Mouse (Mus musculus) left cerebral cortex, adult 18-20 months (tissue): ENCODE results near the gene Slc24a2. TPM values are rescaled to one million over a fixed set of nuclear protein-coding genes. Genes with fewer than 3 reads are reported as not detected.

Experiments
- DNase-seq, 2 experiments: peaks; one replicate each; pipeline ENCODE4 v3.0.0; 2021 to 2022; ENCODE audit warnings: low spot score in 2 of 2, mixed read lengths in 1 of 2
- long read RNA-seq, 2 experiments: library from polyadenylated mRNA; stranded (forward); transcript quantifications; one replicate each; pipeline ENCODE4 v2.0.0; 2021
- total RNA-seq, 2 experiments: library from RNA; stranded (reverse); gene quantifications; 2 replicates each; pipeline ENCODE4 v1.2.3; 2021

The Slc24a2 gene
- total RNA-seq, result 100 to 1,000 TPM; 291 to 329 TPM
- long read RNA-seq, experiment 1, full-length matches to known transcripts, result 6 of 61 reads
- long read RNA-seq, experiment 1, partial matches to known transcripts, result 1 of 61 reads
- long read RNA-seq, experiment 1, other reads (novel, unspliced or antisense), result 54 of 61 reads
- long read RNA-seq, experiment 2, full-length matches to known transcripts, result 4 of 54 reads
- long read RNA-seq, experiment 2, partial matches to known transcripts, result 0 of 54 reads
- long read RNA-seq, experiment 2, other reads (novel, unspliced or antisense), result 50 of 54 reads

DNA sequence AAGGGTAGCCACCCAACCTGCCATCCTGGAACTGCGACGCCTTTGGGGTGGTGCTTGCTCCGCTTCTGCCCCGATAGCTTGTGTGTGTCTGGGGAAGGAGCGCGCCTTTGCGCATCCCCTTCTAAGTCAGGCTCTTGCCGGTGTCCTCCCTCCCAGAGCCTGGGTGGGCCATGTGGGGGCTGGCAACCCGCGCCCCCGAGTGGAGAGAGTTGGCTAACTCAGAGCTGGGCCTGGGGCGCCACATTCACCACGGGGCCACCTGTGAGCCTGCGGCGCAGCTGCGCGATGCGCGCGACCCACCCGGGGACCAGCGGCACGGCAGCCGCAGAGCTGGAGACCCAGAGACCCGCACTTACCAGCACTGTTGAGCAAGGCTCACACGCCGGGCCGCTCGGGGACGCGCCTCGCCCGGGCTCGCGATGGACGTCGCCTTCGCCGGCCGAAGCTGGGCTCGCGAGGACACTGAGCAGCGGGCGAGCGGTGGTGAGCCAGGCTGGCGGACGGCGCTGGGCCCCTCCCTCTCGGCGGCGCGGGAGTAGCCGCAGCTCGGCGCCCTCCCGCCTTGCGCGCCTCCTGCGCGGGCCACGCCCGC lies at the start of gene Slc24a2:
TSS of gene Slc24a2 (minus strand) at position 518 of the 592 bp plus-strand sequence.
- DNase-seq, result peak; percentile 70 to 80

DNA sequence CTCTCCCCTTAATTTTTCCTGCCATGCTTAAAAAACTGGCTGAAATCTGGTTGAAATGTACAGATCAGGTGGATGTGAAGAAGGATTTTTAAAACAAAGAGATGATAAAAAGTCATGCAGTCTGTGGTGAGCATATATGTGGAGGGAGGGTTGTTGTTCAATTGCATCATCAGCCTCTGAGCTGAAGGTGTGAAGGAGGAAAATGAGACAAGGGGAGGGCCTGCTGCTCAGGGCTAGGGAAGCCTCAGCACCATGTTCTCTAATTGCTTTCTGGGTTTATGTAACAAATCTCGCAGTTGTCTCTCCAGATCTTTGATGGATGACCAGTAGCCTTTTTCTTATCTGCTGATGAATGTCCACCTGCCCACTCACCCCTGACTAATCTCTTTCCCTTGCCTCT lies 44.5 kb upstream of the Slc24a2 start:
- DNase-seq, result no peak

DNA sequence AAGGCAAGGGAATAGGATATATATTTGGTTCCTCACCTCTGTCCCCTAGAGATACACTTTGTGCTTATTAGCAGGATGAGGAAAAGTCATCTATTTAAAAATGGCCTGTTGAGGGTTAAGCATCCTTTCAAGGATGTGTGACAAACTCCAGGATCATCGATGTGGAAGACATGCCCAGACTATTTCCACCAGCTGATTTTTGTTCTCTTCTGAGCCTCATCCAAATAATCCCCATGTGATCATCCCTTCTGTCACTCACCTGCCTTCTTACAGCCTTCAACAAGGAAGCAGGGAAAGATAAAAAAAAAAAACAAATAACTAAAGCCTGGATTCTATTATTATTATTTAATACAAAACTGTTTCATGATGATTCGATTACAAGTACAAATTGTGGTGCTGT lies 44.0 kb upstream of the Slc24a2 start:
- no peak for DNase-seq

- peak; percentile 54 to 80 for DNase-seq
Measured at GRCm38 (mm10) chr4:87273476-87273875, 43.2 kb upstream of the Slc24a2 start.

GRCm38 (mm10) chr4:87229224-87229959 lies 885 bp downstream of the Slc24a2 start:
- DNase-seq, result peak; percentile 23 to 44

DNA sequence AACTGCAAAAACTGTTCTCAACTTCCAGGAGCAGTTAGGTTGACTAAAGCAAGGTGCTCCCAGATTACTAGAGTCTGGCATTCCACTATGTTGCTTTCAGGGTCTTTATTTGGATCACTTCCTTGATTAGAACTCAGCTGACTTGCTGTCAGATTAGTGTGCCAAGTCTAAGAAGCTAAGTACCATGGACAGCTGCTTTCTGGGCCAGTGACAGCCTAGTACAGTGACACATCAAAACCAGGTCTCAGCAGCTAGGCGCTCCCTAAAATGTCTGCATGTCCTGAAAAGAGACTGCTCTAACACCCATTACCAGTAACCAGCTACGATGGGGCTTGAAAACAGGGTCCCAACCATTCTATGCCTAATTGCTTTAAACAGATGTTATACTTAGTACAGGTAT lies 8.7 kb downstream of the Slc24a2 start:
- no peak for DNase-seq

- no peak for DNase-seq
Measured at GRCm38 (mm10) chr4:87218196-87218595, 12.1 kb downstream of the Slc24a2 start.

- no peak for DNase-seq
Measured at GRCm38 (mm10) chr4:87211344-87211978, 18.8 kb downstream of the Slc24a2 start.

DNA sequence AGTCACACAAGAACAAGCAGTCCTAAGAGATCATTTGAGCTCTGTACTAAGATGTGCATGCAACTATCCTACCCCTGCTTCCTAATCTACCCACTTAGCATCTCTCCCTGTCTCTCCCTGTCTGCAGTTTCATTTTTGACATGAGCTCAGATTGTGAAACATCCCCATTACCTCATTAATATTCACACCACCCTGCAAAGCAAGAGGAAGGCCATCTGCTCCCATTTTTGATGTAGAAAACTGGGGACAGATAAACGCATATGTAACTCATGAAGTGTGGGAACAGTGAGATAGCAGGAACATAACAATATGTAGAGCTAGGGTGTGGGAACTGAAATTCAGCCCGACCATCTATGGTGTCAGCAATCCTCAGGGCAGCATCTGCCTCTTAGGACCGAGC lies 19.7 kb downstream of the Slc24a2 start:
- DNase-seq, result no peak

DNA sequence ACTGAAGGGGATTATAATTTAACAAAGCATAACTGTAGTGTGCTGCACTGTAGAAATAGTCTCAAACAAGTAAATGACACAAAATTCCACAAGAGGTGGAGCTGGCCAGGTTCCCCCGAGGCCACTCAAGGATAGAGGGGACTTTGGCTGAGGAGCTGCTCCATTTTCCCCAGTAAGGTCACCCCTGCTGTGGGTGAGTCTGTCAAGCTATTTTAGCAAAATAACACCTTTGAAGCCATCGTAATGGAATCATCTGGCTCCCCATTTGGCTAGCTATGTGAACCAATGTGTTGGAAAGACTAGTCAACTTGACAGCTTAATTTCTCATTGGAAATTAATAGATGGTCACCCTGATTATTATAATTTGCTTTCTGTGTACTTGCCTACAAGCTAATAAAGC lies 28.2 kb downstream of the Slc24a2 start:
- DNase-seq, result no peak

DNA sequence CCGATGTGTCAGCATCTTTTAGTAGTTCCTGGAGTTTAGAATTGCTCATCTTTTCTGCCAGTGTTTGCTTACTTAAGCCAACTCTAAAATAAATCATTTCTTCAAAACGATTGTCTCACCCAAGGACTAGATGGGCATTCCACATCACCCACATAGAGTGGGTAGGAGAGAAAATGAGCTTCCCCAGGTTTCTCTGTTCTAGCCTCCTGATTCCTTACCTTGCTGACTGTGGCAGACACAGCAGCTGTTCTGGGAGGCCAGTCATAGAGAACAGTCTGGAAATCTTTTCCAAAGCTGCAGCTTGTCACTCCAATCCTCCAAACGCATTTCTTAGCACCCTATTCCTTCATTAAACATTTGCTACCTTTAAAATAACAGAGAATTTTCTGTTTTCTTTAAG lies 29.0 kb downstream of the Slc24a2 start:
- no peak for DNase-seq

DNA sequence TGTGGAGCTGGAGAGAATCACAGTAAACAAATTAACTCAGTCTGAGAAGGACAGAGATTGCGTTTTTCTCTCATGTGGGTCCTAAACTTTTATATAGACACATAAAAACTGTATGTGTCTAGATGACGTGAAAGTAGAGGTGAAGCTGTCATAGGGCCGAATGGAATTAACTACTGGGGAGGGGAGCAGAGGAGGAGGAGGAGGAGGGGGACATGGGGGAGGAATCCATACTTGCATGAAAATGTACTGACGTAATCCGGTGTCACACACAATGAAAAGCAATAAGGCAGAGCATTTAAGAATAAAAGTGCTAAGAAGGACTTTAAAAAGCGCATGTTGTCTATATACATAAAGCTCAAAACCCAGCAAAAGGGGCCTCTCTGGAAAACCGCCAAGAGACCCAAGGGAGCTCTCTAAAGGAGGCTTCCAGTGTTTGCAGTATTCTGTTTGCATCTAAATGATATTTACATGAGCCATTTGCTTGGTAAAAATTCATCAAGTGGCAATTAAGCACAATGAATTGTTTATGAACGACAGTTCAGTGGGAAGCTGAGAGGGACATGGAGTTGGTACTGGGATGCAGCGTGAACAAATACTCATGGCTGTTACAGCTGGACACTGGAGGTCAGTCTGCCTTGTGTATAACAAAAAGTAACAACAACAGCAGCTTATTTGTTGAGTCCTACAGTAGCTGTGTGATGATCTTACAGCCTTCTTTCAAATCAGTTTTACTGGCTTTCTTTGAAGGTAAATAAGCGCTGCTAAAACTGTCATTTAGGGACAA lies 45.9 kb downstream of the Slc24a2 start:
- DNase-seq, result no peak

DNA sequence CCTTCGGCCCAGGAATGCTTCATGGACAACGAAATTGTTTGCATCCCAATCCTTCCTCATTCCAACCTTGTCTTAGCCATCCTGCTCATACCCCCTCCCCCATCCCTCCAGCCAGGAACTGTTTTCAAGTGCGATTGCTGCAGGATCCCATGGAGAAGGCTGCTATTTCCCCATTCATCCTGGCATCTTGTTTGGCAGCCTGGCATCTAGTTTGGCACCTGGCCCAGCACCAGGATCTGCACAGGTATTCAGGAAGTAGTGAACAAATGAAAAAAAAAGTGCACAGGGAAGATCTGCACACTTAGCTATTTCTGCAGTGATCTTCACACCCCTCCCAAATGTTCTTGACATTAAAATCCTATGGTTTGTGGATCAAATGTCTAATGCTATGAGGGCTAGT lies 53.2 kb downstream of the Slc24a2 start:
- DNase-seq, result no peak

- no peak for DNase-seq
Measured at GRCm38 (mm10) chr4:87163945-87164344, 66.3 kb downstream of the Slc24a2 start.

GRCm38 (mm10) chr4:87158053-87158452 lies 72.2 kb downstream of the Slc24a2 start:
- no peak for DNase-seq

- DNase-seq, result peak; percentile 53 to 60
Measured at GRCm38 (mm10) chr4:87151990-87152389, 78.3 kb downstream of the Slc24a2 start.

- no peak for DNase-seq
Measured at GRCm38 (mm10) chr4:87149584-87149983, 80.7 kb downstream of the Slc24a2 start.

DNA sequence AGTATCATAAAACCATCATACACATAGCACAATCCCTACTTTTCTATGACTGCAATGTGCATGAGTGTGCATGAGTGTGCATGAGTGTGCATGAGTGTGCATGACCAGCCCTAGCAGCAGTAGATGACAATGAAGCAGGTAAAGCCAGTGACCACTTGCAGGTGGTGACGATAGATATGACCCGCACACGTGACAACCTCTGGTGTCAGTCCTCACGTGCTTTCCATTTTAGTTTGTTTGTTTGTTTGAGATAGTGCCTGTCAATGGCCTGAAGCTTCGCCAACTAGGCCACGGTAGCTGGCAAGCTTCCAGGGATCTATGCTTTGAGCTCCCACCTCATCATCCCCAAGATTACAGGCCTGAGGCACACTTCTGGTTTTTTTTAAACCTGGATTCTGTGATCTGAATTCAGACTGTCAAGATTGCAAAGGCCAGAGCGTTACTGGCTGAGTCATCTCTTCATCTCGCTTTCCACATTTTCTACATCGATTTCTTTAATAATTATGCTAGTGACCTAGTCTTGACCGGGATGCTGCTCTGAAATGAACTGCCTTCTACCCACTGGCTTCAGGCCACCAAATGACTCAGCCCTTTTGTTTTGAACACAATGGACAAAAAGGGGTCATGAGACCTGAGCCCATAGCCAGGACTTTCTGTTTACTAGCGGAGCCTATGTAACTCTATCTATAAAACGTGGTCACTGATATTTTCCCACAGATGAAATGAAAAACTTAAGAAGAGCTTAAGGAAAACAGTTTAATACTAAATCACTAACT lies 88.5 kb downstream of the Slc24a2 start:
- peak in 1 of 2 experiments; percentile 34 for DNase-seq

GRCm38 (mm10) chr4:87140901-87141300 lies 89.4 kb downstream of the Slc24a2 start:
- DNase-seq, result peak in 1 of 2 experiments; percentile 42

- DNase-seq, result no peak
Measured at GRCm38 (mm10) chr4:87132525-87132924, 97.8 kb downstream of the Slc24a2 start.
